Mouse (Mus musculus) left cerebral cortex, postnatal 36 days (tissue): Measurements from ENCODE around the gene Gm49405. TPM values are rescaled to one million over a fixed set of nuclear protein-coding genes. Genes with fewer than 3 reads are reported as not detected.
"Not testable (repeated sequence)": the region's sequence is repeated elsewhere in the genome, so short reads cannot be mapped to it uniquely, and the experiment has no call there.

ENCODE experiments used
- DNase-seq, 2 experiments: peaks; one replicate each; pipeline ENCODE4 v3.0.0; 2021 to 2022; ENCODE audit warnings: low spot score in 2 of 2, mixed read lengths in 1 of 2
- intact Hi-C: fragments of 180-260 bp; cut with DNase I; formaldehyde crosslinking; loops from one replicate; pipeline ENCODE4 v1.15.1; 2025
- total RNA-seq, 2 experiments: library from RNA; stranded (reverse); gene quantifications; 2 replicates each; pipeline ENCODE4 v1.2.3; 2021

The Gm49405 gene
- total RNA-seq, 2 experiments from 2014 or later = 1.2 to 1.8 TPM

- intact Hi-C loops = no loop called here
- DNase-seq = no peak
Observed at GRCm38 (mm10) chr19:4005091-4005490, 4.7 kb downstream of the Gm49405 start.

- DNase-seq = no peak
- intact Hi-C loops = no loop called here
Observed at GRCm38 (mm10) chr19:4005971-4006370, 5.5 kb downstream of the Gm49405 start.

- no peak for DNase-seq
- intact Hi-C loops = loop anchor here (10.0 kb wide), 1 partner anchor 214 kb away; no protein-coding TSS in a partner anchor
Observed at GRCm38 (mm10) chr19:4011086-4011485, 10.7 kb downstream of the Gm49405 start.

- intact Hi-C loops = loop anchor here (2.0 to 10.0 kb wide), 2 partner anchors 68 to 212 kb away; no protein-coding TSS in a partner anchor
- DNase-seq = peak; percentile 98
Observed at GRCm38 (mm10) chr19:4012432-4013022, 12.1 kb downstream of the Gm49405 start, which contains the start of gene Ndufv1. Gene Ndufv1 (minus strand): TSS chr19:4012806.

GRCm38 (mm10) chr19:4013066-4013465, 12.6 kb downstream of the Gm49405 start:
- no peak for DNase-seq
- intact Hi-C loops = loop anchor here (2.0 to 10.0 kb wide), 2 partner anchors 68 to 212 kb away; no protein-coding TSS in a partner anchor

GRCm38 (mm10) chr19:4014802-4015201, 14.4 kb downstream of the Gm49405 start:
- no peak for DNase-seq
- intact Hi-C loops = loop anchor here (10.0 kb wide), 1 partner anchor 210 kb away; no protein-coding TSS in a partner anchor

- intact Hi-C loops = loop anchor here (10.0 kb wide), 1 partner anchor 209 kb away; no protein-coding TSS in a partner anchor
- DNase-seq = no peak
Observed at GRCm38 (mm10) chr19:4015635-4016034, 15.2 kb downstream of the Gm49405 start.

- no peak for DNase-seq
- intact Hi-C loops = loop anchor here (10.0 kb wide), 1 partner anchor 207 kb away; no protein-coding TSS in a partner anchor
Observed at GRCm38 (mm10) chr19:4017921-4018587, 17.6 kb downstream of the Gm49405 start.

GRCm38 (mm10) chr19:4018743-4019583, 18.5 kb downstream of the Gm49405 start:
- intact Hi-C loops = loop anchor here (1.0 to 10.0 kb wide), 2 partner anchors 29 to 206 kb away; no protein-coding TSS in a partner anchor
- DNase-seq = peak; percentile 60 to 73

- DNase-seq = no peak
- intact Hi-C loops = no loop called here
Observed at GRCm38 (mm10) chr19:4023185-4023584, 22.8 kb downstream of the Gm49405 start.

- DNase-seq = no peak
- intact Hi-C loops = no loop called here
Observed at GRCm38 (mm10) chr19:4027576-4027975, 27.1 kb downstream of the Gm49405 start.

- no peak for DNase-seq
- intact Hi-C loops = no loop called here
Observed at GRCm38 (mm10) chr19:4032668-4033067, 32.2 kb downstream of the Gm49405 start.

GRCm38 (mm10) chr19:4033298-4033697, 32.9 kb downstream of the Gm49405 start:
- DNase-seq = no peak
- intact Hi-C loops = no loop called here

GRCm38 (mm10) chr19:4033742-4034141, 33.3 kb downstream of the Gm49405 start:
- no peak for DNase-seq
- intact Hi-C loops = no loop called here

- DNase-seq = no peak
- intact Hi-C loops = no loop called here
Observed at GRCm38 (mm10) chr19:4036327-4037045, 36.1 kb downstream of the Gm49405 start.

- DNase-seq, intact Hi-C loops: not testable (repeated sequence)
Observed at GRCm38 (mm10) chr19:4037154-4037787, 36.8 kb downstream of the Gm49405 start.

GRCm38 (mm10) chr19:4037788-4038232, 37.4 kb downstream of the Gm49405 start, which contains the start of gene Gstp1:
Gene Gstp1 (minus strand): TSS chr19:4037985.
- DNase-seq = peak; percentile 85 to 89
- intact Hi-C loops = no loop called here

- intact Hi-C loops, DNase-seq: not testable (repeated sequence)
Observed at GRCm38 (mm10) chr19:4040941-4041340, 40.5 kb downstream of the Gm49405 start.

GRCm38 (mm10) chr19:4041500-4041899, 41.1 kb downstream of the Gm49405 start:
- intact Hi-C loops, DNase-seq: not testable (repeated sequence)
